Mouse (Mus musculus) lung, adult 2 months (tissue): ENCODE measurements around the gene Lamc3.

ENCODE experiments used
- CTCF ChIP-seq: fragments of 200-500 bp; IDR thresholded peaks from 2 replicates; pipeline ENCODE4 v1.5.1; 2011; ENCODE audit warnings: mild to moderate bottlenecking, low read length, control low read depth; ENCODE audit not compliant: insufficient read depth
- POLR2A ChIP-seq: fragments of 200-500 bp; IDR thresholded peaks from 2 replicates; pipeline ENCODE4 v1.6.1; 2011; ENCODE audit warnings: low read depth, mild to moderate bottlenecking, control low read depth, low read length, borderline replicate concordance; ENCODE audit errors: extremely low read depth

GRCm38 (mm10) chr2:31900932-31901331 lies 13.8 kb downstream of the Lamc3 start:
- no peak for TF ChIP-seq CTCF
- no peak for TF ChIP-seq POLR2A
